In the genomic region with DNA sequence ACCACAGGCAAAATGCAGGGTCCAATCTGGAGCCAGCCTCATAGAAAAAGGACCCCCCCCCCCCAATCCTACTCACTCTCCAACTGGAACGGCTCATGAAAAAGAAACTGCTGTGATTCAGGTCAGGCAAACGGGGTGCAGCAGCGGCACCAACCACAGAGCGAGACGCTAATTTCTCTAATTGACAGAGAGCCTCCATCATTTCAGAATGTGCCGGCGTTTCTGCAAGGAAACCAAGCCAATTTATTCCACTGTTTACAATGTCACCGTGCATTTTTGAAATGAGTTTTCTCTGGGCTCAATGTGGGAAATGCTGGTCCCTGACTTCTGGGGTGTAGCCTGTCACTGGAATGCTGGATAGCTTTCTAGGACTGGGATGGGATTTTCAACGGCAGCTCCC, we compare ENCODE assay signal across 20 mouse cellular contexts.
DNase-seq lines count a peak whose midpoint lies in the region; ATAC-seq and TF ChIP-seq lines count a peak whose summit lies in the region.
"Had no signal": no experiment of that assay in that cellular context is flagged by ENCODE, and none has a peak within 500 bp of the region (broad histone marks: within the 10 kb centered on the region; RNA-seq: fewer than 3 reads in every experiment).

No protein-coding gene starts in this region.

- H3K9me3 ChIP-seq in forebrain, postnatal 0 days (ENCODE audit: low read length): no peaks in the 10 kb centered on the region
- no peaks in the 10 kb centered on the region for H3K9me3 ChIP-seq in forebrain, embryonic 11.5 days (ENCODE audit: control insufficient read depth, low read length)
- H3K9me3 ChIP-seq: embryonic facial prominence, embryonic 15.5 days; heart, embryonic 13.5 days; hindbrain, embryonic 12.5 days had no signal

- no peak overlapping the region for H3K4me3 ChIP-seq in forebrain, postnatal 0 days (ENCODE audit: low read depth, low read length)
- no peak overlapping the region for H3K4me3 ChIP-seq in forebrain, embryonic 11.5 days (ENCODE audit: low read depth, low read length)
- H3K4me3 ChIP-seq: embryonic facial prominence, embryonic 15.5 days; erythroblast, embryonic 14.5 days; heart, embryonic 13.5 days; hindbrain, embryonic 12.5 days had no signal

- no peak for TF ChIP-seq CTCF in forebrain, postnatal 0 days (IDR thresholded peaks at IDR 0.05; ENCODE audit: low read depth)
- no peak for TF ChIP-seq CTCF in brain, embryonic 14.5 days (IDR thresholded peaks at IDR 0.05; ENCODE audit: borderline replicate concordance, extremely low read depth, insufficient read depth, insufficient read length)

- no peak overlapping the region for H3K4me2 ChIP-seq in forebrain, postnatal 0 days (ENCODE audit: low read depth)
- H3K4me2 ChIP-seq in forebrain, embryonic 11.5 days (ENCODE audit: low read depth, low read length, severe bottlenecking): no peak overlapping the region
- H3K4me2 ChIP-seq: embryonic facial prominence, embryonic 15.5 days; heart, embryonic 13.5 days; hindbrain, embryonic 12.5 days had no signal

- 26% methylated on average over 9 of the region's 9 CpGs for WGBS in forebrain, postnatal 0 days
- 72% methylated on average over 9 of the region's 9 CpGs for WGBS in forebrain, embryonic 11.5 days

- no peak for TF ChIP-seq POLR2A in brain, embryonic 14.5 days (IDR thresholded peaks at IDR 0.05; ENCODE audit: borderline replicate concordance, extremely low read depth, insufficient read depth, insufficient read length, poor library complexity, severe bottlenecking)

- no peak overlapping the region for H3K27ac ChIP-seq in forebrain, postnatal 0 days (ENCODE audit: low read depth, low read length)
- H3K27ac ChIP-seq in forebrain, embryonic 11.5 days (ENCODE audit: low read depth, low read length): no peak overlapping the region
- H3K27ac ChIP-seq: embryonic facial prominence, embryonic 15.5 days; heart, embryonic 13.5 days; hindbrain, embryonic 12.5 days had no signal

- H3K36me3 ChIP-seq in forebrain, postnatal 0 days (ENCODE audit: insufficient read depth): no peaks in the 10 kb centered on the region
- no peaks in the 10 kb centered on the region for H3K36me3 ChIP-seq in forebrain, embryonic 11.5 days (ENCODE audit: control insufficient read depth, insufficient read depth, low read length)
- H3K36me3 ChIP-seq: embryonic facial prominence, embryonic 15.5 days; heart, embryonic 13.5 days; hindbrain, embryonic 12.5 days had no signal

- ATAC-seq in forebrain, postnatal 0 days: peak; percentile 32
- ATAC-seq in forebrain, embryonic 11.5 days (replicated peaks; ENCODE audit: low FRiP score): no peak
- ATAC-seq: inflammation-experienced regulatory T-cells, adult 6 months; intestine, postnatal 0 days had no signal

- H3K4me1 ChIP-seq in forebrain, postnatal 0 days (ENCODE audit: insufficient read depth): no peaks in the 10 kb centered on the region
- H3K4me1 ChIP-seq in forebrain, embryonic 11.5 days (replicated peaks; ENCODE audit: control insufficient read depth, insufficient read depth, low read length): no peaks in the 10 kb centered on the region

- H3K27me3 ChIP-seq in forebrain, postnatal 0 days (ENCODE audit: insufficient read depth, low read length): no peaks in the 10 kb centered on the region
- no peaks in the 10 kb centered on the region for H3K27me3 ChIP-seq in forebrain, embryonic 11.5 days (ENCODE audit: control insufficient read depth, insufficient read depth, low read length)
- H3K27me3 ChIP-seq: embryonic facial prominence, embryonic 15.5 days; heart, embryonic 13.5 days; hindbrain, embryonic 12.5 days had no signal

- no peak overlapping the region; the same call in 1 of the 2 replicates for H3K9ac ChIP-seq in forebrain, postnatal 0 days
- H3K9ac ChIP-seq in forebrain, embryonic 11.5 days (ENCODE audit: low read length): no peak overlapping the region
- H3K9ac ChIP-seq: embryonic facial prominence, embryonic 15.5 days; heart, embryonic 13.5 days; hindbrain, embryonic 12.5 days had no signal

- DNase-seq in forebrain, postnatal 0 days: peak; percentile 39
- no peak for DNase-seq in forebrain, embryonic 11.5 days (ENCODE audit: low spot score)
- DNase-seq in layer of hippocampus, postnatal 14 days (ENCODE audit: low spot score in 2 of 2): peak; percentile 21 to 29
- DNase-seq in layer of hippocampus, adult 8-10 months (ENCODE audit: low spot score in 2 of 2): no peak
- DNase-seq in Muller cell, postnatal 12 days (ENCODE audit: inconsistent ontology term): peak; percentile 71
- DNase-seq in brain, embryonic 14.5 days (ENCODE audit: low read depth): peak; percentile 53
- DNase-seq: adrenal gland, adult 8-10 months; adrenal gland, postnatal 36 days; cerebellum, adult 11 months; cerebellum, adult 8-10 months; embryo, embryonic 11 days; gastrocnemius, postnatal 36 days; heart, adult 11 months; heart, postnatal 4 days had no signal

Comparison
In these comparisons a context has a peak if more than half of its experiments do, and no peak if none do; other contexts are left out.
1. DNase-seq: peak in forebrain, postnatal 0 days (single experiment), layer of hippocampus, postnatal 14 days (2 of 2), Muller cell, postnatal 12 days (single experiment) and brain, embryonic 14.5 days (single experiment); none in forebrain, embryonic 11.5 days (single experiment) and layer of hippocampus, adult 8-10 months (0 of 2).